Mouse (Mus musculus): ENCODE data around the gene Agbl2. TPM values are rescaled to one million over a fixed set of nuclear protein-coding genes. Genes with fewer than 3 reads are reported as not detected.
A peak's percentile ranks its signal among the peaks of the same experiment; 100 is the strongest.

The Agbl2 gene
- polyA plus RNA-seq (2015; fragmentation: Nextera tagmentation; extraction: Ambion mirVana) = 0.43 and 0.67 TPM in 2 replicates

- Histone ChIP-seq H3K4me3 (replicated peaks; ENCODE audit: low read length) (peak within 1 kb of the TSS; percentile 51), H3K9me3 (replicated peaks; ENCODE audit: control insufficient read depth, low read length) (no peaks in the 10 kb centered on the region), H3K27ac (ENCODE audit: low read length) (no peak within 1 kb of the TSS), H3K9ac (ENCODE audit: low read length) (peak within 1 kb of the TSS; percentile 65), H3K4me2 (ENCODE audit: low read depth, low read length) (peak within 1 kb of the TSS; percentile 83), H3K36me3 (ENCODE audit: control insufficient read depth, insufficient read depth, low read length) (peaks cover 7% of the 10 kb centered on the region), H3K27me3 (ENCODE audit: control insufficient read depth, insufficient read depth, low read length) (0 out of 2 replicates have a peak, but pooled peaks cover 4% of the 10 kb centered on the region), H3K4me1 (ENCODE audit: control insufficient read depth, insufficient read depth, low read length) (peaks cover 7% of the 10 kb centered on the region)
- 3% methylated on average over 11 of the region's 11 CpGs for WGBS
- peak; percentile 68 for ATAC-seq (ENCODE audit: insufficient read depth, low FRiP score)
Observed at GRCm38 (mm10) chr2:90782458-90782857, at the start of gene Agbl2. Gene Agbl2, plus strand, starts transcription at chr2:90782727.

GRCm38 (mm10) chr2:90735326-90735725, 47.2 kb upstream of the Agbl2 start:
- peaks cover 18% of the 10 kb centered on the region for H3K36me3 ChIP-seq (ENCODE audit: control insufficient read depth, insufficient read depth, low read length)
- no peaks in the 10 kb centered on the region for H3K9me3 ChIP-seq (replicated peaks; ENCODE audit: control insufficient read depth, low read length)
- H3K9ac ChIP-seq (ENCODE audit: low read length) = no peak overlapping the region
- WGBS = 87% methylated on average over 11 of the region's 11 CpGs
- no peak overlapping the region for H3K4me3 ChIP-seq (replicated peaks; ENCODE audit: low read length)
- no peaks in the 10 kb centered on the region for H3K4me1 ChIP-seq (ENCODE audit: control insufficient read depth, insufficient read depth, low read length)
- H3K27me3 ChIP-seq (ENCODE audit: control insufficient read depth, insufficient read depth, low read length) = no peaks in the 10 kb centered on the region
- no peak overlapping the region for H3K4me2 ChIP-seq (ENCODE audit: low read depth, low read length)
- H3K27ac ChIP-seq (ENCODE audit: low read length) = no peak overlapping the region
- no peak for ATAC-seq (ENCODE audit: insufficient read depth, low FRiP score)

DNA sequence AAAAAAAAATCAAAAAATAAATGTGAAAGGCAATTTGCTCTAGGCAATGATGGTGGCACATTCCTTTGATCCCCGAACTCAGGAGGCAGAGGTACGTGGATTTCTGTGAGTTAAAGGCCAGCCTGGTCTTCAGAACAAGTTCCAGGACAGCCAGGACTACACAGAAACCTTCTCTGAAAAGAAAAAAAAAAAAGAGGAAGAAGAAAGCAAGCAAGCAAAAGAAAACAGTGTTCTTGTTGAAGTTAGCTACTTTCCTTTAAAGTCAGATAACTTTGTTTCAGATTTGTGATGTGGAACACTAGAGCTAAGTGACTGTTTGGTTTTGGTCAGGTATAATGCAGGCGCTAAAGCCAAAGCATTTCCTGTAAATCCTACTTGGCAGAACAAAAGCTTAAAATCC, 43.7 kb upstream of the Agbl2 start:
- Histone ChIP-seq H3K27ac (ENCODE audit: low read length) (no peak overlapping the region), H3K4me3 (replicated peaks; ENCODE audit: low read length) (no peak overlapping the region), H3K9me3 (replicated peaks; ENCODE audit: control insufficient read depth, low read length) (no peaks in the 10 kb centered on the region), H3K9ac (ENCODE audit: low read length) (no peak overlapping the region), H3K4me1 (ENCODE audit: control insufficient read depth, insufficient read depth, low read length) (no peaks in the 10 kb centered on the region), H3K36me3 (ENCODE audit: control insufficient read depth, insufficient read depth, low read length) (0 out of 2 replicates have a peak, but pooled peaks cover 3% of the 10 kb centered on the region), H3K27me3 (ENCODE audit: control insufficient read depth, insufficient read depth, low read length) (no peaks in the 10 kb centered on the region), H3K4me2 (ENCODE audit: low read depth, low read length) (no peak overlapping the region)
- 90% methylated on average over 3 of the region's 3 CpGs for WGBS
- ATAC-seq (ENCODE audit: insufficient read depth, low FRiP score) = no peak

DNA sequence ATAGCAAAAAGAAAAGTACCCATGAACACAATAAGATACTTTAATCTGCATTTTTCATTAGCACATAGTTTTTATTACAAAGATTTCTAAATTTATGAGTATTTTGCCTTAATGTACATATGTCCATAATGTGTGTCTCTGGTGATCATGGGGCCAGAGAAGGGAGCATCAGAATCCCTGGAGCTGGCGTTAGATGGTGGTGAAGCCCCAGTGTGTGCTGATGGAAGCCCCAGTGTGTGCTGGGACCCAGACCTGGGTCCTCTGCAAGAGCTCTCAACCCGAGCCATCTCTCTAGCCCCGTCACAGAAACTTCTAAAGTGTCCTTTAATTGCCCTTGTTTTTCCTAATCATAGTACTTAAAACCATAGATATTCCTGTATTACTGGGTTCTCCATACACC, 43.2 kb upstream of the Agbl2 start:
- ATAC-seq (ENCODE audit: insufficient read depth, low FRiP score) = no peak
- Histone ChIP-seq H3K27me3 (ENCODE audit: control insufficient read depth, insufficient read depth, low read length) (no peaks in the 10 kb centered on the region), H3K9me3 (replicated peaks; ENCODE audit: control insufficient read depth, low read length) (no peaks in the 10 kb centered on the region), H3K36me3 (ENCODE audit: control insufficient read depth, insufficient read depth, low read length) (0 out of 2 replicates have a peak, but pooled peaks cover 3% of the 10 kb centered on the region), H3K4me1 (ENCODE audit: control insufficient read depth, insufficient read depth, low read length) (no peaks in the 10 kb centered on the region), H3K27ac (ENCODE audit: low read length) (no peak overlapping the region), H3K4me2 (ENCODE audit: low read depth, low read length) (no peak overlapping the region), H3K4me3 (replicated peaks; ENCODE audit: low read length) (no peak overlapping the region), H3K9ac (ENCODE audit: low read length) (no peak overlapping the region)
- 88% methylated on average over 3 of the region's 3 CpGs for WGBS

DNA sequence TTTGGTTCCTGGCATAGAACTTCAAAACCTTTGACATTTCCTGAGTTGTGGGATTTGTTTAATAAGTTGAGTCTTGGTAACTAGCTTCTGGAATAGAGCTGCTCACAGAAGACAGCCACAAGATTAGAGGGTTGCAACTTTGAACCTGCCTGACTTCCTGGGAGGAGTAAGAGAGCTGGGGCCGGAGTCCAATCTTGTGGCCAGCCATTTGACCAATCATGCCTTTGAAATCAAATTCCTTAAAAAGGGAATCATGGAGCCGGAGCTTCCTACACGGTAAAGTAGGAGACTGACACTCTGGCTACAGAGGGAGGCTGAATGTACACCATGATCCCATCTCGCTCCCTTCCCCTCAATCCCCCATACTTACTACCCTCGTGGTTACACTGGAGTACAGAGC, 42.6 kb upstream of the Agbl2 start:
- no peaks in the 10 kb centered on the region for H3K36me3 ChIP-seq (ENCODE audit: control insufficient read depth, insufficient read depth, low read length)
- ATAC-seq (ENCODE audit: insufficient read depth, low FRiP score) = no peak
- H3K4me1 ChIP-seq (ENCODE audit: control insufficient read depth, insufficient read depth, low read length) = no peaks in the 10 kb centered on the region
- no peak overlapping the region for H3K9ac ChIP-seq (ENCODE audit: low read length)
- 92% methylated on average over 5 of the region's 5 CpGs for WGBS
- H3K9me3 ChIP-seq (replicated peaks; ENCODE audit: control insufficient read depth, low read length) = no peaks in the 10 kb centered on the region
- H3K4me3 ChIP-seq (replicated peaks; ENCODE audit: low read length) = no peak overlapping the region
- H3K4me2 ChIP-seq (ENCODE audit: low read depth, low read length) = no peak overlapping the region
- no peaks in the 10 kb centered on the region for H3K27me3 ChIP-seq (ENCODE audit: control insufficient read depth, insufficient read depth, low read length)
- no peak overlapping the region for H3K27ac ChIP-seq (ENCODE audit: low read length)

DNA sequence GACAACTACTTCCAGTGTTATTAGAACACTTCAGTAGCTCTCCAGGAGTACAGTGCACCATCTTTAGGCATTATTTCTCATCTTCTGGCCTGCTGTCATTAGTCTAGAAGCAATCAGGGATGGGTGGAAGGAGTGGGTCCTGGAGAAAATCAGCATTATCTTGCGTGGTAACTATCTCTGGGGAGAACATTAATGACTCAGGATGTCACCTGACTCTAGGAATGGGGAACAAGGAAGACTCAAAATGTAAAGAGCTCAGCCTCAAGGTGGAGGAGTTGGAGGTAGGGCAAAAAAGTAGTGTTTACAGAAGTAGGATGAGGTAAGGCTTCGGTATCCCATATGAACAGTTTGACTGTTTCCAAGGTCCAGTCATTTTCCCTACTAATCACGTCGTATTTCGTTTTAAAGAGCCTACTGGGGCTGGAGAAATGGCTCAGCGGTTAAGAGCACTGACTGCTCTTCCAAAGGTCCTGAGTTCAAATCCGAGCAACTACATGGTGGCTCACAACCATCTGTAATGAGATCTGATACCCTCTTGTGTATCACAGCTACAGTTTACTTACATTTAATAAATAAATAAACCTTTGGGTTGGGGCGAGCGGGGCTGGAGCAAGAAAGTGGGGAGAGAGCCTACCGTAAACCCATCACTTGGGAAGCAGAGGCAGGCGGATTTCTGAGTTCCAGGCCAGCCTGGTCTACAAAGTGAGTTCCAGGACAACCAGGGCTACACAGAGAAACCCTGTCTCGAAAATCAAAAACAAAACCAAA, 38.1 kb upstream of the Agbl2 start:
- Histone ChIP-seq H3K27ac (ENCODE audit: low read length) (peak overlapping the region; percentile 87), H3K9me3 (replicated peaks; ENCODE audit: control insufficient read depth, low read length) (no peaks in the 10 kb centered on the region), H3K4me3 (replicated peaks; ENCODE audit: low read length) (peak overlapping the region; percentile 46), H3K27me3 (ENCODE audit: control insufficient read depth, insufficient read depth, low read length) (no peaks in the 10 kb centered on the region), H3K9ac (ENCODE audit: low read length) (peak overlapping the region; percentile 69), H3K36me3 (ENCODE audit: control insufficient read depth, insufficient read depth, low read length) (peaks cover 4% of the 10 kb centered on the region; the same call in 1 of the 2 replicates), H3K4me1 (ENCODE audit: control insufficient read depth, insufficient read depth, low read length) (peaks cover 13% of the 10 kb centered on the region), H3K4me2 (ENCODE audit: low read depth, low read length) (peak overlapping the region; percentile 63)
- WGBS = 58% methylated on average over 12 of the region's 12 CpGs
- no peak for ATAC-seq (ENCODE audit: insufficient read depth, low FRiP score)

GRCm38 (mm10) chr2:90745053-90745678, 37.4 kb upstream of the Agbl2 start, which contains the start of gene Fnbp4:
Gene Fnbp4, plus strand, starts transcription at chr2:90745370.
- peak within 1 kb of the TSS; percentile 73 for H3K4me3 ChIP-seq (replicated peaks; ENCODE audit: low read length)
- no peaks in the 10 kb centered on the region for H3K27me3 ChIP-seq (ENCODE audit: control insufficient read depth, insufficient read depth, low read length)
- H3K36me3 ChIP-seq (ENCODE audit: control insufficient read depth, insufficient read depth, low read length) = peaks cover 4% of the 10 kb centered on the region; the same call in 1 of the 2 replicates
- no peaks in the 10 kb centered on the region for H3K9me3 ChIP-seq (replicated peaks; ENCODE audit: control insufficient read depth, low read length)
- ATAC-seq (ENCODE audit: insufficient read depth, low FRiP score) = peak; percentile 99
- peak within 1 kb of the TSS; percentile 83 for H3K4me2 ChIP-seq (ENCODE audit: low read depth, low read length)
- peaks cover 13% of the 10 kb centered on the region for H3K4me1 ChIP-seq (ENCODE audit: control insufficient read depth, insufficient read depth, low read length)
- under 1% methylated on average over 44 of the region's 44 CpGs for WGBS
- peak within 1 kb of the TSS; percentile 94 for H3K27ac ChIP-seq (ENCODE audit: low read length)
- peak within 1 kb of the TSS; percentile 92 for H3K9ac ChIP-seq (ENCODE audit: low read length)

DNA sequence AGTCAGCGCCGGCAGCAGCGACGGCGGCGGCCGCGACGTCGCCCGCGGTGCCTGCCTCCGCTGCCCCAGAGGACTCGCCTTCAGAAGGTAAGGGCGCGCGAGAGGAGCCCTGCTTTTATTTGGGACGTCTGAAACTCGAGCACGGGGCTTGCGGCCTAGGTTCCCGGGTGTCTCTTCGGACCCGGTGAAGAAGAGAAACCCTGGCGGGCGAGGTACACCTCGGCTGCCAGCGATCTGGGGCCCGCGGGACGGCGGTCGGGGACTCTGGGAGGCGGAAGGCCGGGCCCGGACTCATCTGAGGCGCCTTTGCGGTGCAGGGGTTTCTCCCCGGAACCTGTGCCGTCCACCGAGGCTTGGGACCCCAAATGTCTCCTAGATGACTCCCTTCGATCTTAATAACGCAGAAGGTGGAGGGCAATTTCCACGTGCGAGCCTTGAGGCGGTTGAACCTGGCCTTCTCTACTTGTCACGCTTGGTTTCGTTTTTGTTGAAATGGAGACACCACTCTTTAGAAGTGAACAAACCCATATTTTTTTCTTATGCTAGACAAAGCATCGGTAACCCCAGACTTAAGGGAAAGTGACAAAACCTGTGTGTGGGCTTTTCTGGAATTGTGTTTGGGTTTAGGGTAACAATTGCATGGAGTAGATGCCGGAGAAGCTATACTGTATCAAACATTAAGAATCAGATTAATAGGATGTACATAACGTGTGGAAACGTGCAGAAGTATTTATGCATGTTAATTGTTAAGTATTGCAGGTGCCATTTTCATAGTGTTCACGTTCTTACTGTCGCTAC, 36.6 kb upstream of the Agbl2 start:
- H3K4me3 ChIP-seq (replicated peaks; ENCODE audit: low read length) = peak overlapping the region; percentile 73
- peak overlapping the region; percentile 92 for H3K9ac ChIP-seq (ENCODE audit: low read length)
- H3K9me3 ChIP-seq (replicated peaks; ENCODE audit: control insufficient read depth, low read length) = no peaks in the 10 kb centered on the region
- under 1% methylated on average over 54 of the region's 54 CpGs for WGBS
- peak overlapping the region; percentile 94 for H3K27ac ChIP-seq (ENCODE audit: low read length)
- peak overlapping the region; percentile 83 for H3K4me2 ChIP-seq (ENCODE audit: low read depth, low read length)
- H3K27me3 ChIP-seq (ENCODE audit: control insufficient read depth, insufficient read depth, low read length) = no peaks in the 10 kb centered on the region
- H3K36me3 ChIP-seq (ENCODE audit: control insufficient read depth, insufficient read depth, low read length) = peaks cover 4% of the 10 kb centered on the region; the same call in 1 of the 2 replicates
- peaks cover 13% of the 10 kb centered on the region for H3K4me1 ChIP-seq (ENCODE audit: control insufficient read depth, insufficient read depth, low read length)
- ATAC-seq (ENCODE audit: insufficient read depth, low FRiP score) = peak; percentile 42; the same call in 1 of the 2 replicates
